Mouse (Mus musculus): ENCODE measurements around the gene Wnk1. TPM values are rescaled to one million over a fixed set of nuclear protein-coding genes. Genes with fewer than 3 reads are reported as not detected.
A peak's percentile ranks its signal among the peaks of the same experiment; 100 is the strongest.
"Not testable (repeated sequence)": the region's sequence is repeated elsewhere in the genome, so short reads cannot be mapped to it uniquely, and the experiment has no call there.

Gene Wnk1
- total RNA-seq (2021): 100 to 1,000 TPM; 303 to 324 TPM
- long read RNA-seq, experiment 1, partial matches to known transcripts: 0 of 22 reads
- long read RNA-seq, experiment 1, other reads (novel, unspliced or antisense): 22 of 22 reads
- long read RNA-seq, experiment 2, partial matches to known transcripts: 1 of 23 reads
- long read RNA-seq, experiment 2, other reads (novel, unspliced or antisense): 21 of 23 reads

DNA sequence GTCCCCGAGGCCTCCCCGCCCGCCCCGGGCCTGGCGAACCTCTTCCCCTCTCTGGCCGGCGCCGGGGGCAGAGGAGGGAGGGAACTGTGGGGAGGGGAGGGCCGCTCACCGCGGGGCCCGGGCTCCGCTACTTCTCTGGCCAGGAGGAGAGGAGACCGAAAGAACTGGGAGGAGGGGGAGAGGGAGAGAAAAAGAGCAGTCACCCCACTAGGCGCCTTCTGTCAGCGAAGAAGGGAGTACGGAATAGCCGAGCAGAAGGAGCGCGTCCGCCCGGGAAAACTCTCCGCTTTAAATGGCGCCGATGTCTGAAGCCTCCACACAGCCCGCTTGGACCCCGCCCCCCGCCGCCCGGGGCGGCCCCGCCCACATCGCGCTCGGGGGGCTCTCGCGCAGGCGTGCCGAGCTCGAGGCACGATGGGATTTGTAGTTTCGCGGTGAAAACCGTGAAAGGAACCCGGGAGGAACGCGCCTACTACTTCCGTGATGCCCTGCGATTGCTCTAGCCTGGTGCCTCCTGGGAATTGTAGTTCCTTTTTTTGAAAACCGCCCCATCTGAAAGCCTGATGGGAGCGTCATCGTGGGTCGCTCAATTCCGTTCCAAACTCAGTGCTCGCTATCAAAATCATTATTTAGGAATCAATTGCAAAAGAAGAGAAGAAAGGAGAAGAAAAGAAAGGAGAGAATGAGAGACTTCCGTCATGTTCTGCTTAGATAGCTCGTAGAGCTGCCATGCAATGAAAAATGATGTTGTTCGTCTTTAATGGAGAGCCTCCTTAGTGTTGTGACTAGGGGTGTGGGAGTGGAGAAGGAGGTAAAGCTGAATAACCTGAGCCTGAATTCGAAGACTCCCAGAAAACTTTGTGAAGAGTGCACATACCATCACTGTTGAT is at the start of gene Wnk1:
Gene Wnk1 (minus strand): TSS at position 307 of the 890 bp plus-strand sequence.
- intact Hi-C loops (cut with DNase I): loop anchor here (1.0 to 10.0 kb wide), 3 partner anchors 72 to 554 kb away; no protein-coding TSS in a partner anchor
- DNase-seq: peak; percentile 97 to 98

DNA sequence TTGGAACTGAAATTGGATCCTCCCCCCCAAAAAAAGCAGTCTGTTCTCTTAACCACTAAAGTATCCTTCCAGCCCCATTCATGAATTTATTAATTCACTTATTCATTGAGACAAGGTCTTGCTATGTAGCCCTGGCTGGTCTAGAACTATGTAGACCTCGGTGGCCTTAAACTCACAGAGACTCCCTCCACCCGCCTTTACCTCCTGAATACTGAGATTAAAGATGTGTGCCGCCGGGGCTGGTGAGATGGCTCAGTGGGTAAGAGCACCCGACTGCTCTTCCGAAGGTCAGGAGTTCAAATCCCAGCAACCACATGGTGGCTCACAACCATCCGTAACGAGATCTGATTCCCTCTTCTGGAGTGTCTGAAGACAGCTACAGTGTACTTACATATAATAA is 48.6 kb upstream of the Wnk1 start:
- DNase-seq; intact Hi-C loops (cut with DNase I): not testable (repeated sequence)

DNA sequence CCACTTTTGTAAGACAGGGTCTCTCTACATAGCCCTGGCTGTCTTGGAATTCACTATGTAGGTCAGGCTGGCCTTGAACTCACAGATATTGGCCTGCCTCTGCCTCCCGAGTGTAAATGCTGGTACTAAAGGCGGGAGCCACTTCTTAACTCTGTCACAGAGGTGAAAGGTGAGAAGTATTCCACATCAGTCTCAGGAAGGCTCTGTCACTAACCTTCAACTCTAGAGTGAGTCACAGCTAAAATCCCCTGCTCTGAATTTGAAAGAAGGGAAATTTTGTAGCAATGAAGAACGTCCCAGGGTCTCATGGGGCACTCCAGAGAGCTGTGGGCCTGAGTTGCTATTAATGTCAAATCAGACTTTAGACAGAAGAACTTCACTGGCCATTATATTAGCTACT is 47.4 kb upstream of the Wnk1 start:
- DNase-seq: no peak
- intact Hi-C loops (cut with DNase I): no loop called here

DNA sequence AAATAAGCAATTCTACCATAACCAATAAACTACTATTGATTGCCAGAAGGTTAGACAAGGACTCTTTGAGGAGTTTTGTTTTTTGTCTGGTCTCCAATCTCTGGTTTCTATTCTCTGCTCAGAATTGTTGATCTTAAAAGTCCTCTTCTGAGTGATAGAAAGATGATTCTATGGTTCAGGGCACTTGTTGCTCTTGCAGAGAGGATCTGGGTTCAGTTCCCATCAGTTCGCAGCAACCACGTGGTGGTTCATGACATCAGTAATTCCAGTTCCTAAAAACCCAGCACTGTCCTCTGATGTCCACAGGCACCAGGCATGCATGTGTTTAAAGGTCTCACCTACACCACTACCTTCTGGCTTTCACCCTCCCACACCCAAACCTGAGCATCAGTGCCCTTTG is 46.5 kb upstream of the Wnk1 start:
- intact Hi-C loops (cut with DNase I): no loop called here
- no peak for DNase-seq

DNA sequence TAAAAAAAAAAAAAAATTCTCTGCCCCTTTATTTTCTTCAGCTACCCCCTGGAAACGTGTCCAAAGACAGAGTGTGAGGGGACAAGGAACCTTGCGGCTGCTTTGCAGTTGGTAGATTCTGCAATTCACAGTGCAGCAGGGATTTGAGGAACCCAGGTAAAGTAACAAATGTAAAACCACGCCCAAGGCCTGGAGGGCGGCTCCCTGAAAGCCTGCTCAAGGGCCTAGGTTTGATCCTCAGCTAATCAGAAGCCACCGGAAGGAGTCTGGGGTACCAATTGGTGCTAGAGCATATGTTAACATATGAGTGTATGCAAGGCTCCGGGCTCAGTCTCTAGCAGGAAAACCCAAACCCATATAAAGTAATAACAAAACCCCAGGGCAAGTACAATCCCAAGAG is 45.0 kb upstream of the Wnk1 start:
- intact Hi-C loops (cut with DNase I): no loop called here
- no peak for DNase-seq

DNA sequence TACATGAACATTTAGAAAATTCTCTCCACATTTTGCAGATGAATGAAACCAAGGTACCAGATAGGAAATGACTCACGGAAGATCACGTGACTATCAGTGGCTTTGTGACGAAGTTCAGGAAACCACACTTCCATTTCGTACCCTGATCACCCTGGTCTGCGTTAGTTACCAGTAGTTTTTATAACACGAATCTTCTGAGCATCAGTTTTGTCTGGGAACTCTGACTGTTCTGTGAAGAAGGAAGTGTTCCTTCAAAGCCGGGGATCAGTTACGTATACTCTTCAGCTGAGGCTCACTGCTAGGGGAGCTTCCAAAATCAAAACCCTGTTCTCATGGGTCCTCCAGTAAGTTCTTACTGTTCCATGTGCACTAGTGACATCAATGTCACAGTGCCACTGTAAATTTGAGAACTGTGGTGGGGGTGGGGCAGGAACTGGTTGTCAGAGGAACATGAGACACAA is 44.5 kb upstream of the Wnk1 start:
- DNase-seq: no peak
- intact Hi-C loops (cut with DNase I): no loop called here

DNA sequence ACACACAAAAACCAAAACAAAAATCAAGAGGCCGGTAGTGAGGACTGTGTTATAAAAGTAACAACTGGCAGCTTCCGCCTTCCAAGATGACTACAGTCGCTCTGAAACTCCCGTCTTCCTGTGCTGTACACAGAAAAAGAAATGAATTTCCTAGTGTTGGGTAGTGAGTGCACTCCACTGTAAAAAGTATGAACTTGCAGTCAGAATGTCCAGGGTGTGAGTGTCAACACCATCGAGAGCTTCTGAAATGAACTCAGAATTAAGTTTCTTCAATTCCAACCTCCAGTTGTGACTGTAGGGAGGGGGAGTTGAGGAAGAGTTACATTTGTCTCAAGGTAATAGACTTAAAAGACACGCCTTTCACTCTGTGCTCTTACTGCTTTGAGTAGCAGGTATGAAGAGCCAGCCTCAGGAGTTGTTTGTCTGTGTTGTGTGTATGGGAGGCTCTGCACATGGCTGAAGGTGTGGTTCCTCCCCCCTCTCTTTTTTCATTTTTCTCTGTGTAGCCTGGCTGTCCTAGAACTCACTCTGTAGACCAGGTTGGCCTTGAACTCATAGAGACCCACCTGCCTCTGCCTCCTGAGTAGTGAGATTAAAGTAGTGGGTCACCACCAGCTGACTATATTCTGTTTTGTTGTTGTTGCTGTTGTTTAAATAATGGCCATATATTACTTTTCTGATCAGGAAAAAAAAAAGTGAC is 43.9 kb upstream of the Wnk1 start:
- no peak for DNase-seq
- intact Hi-C loops (cut with DNase I): no loop called here

DNA sequence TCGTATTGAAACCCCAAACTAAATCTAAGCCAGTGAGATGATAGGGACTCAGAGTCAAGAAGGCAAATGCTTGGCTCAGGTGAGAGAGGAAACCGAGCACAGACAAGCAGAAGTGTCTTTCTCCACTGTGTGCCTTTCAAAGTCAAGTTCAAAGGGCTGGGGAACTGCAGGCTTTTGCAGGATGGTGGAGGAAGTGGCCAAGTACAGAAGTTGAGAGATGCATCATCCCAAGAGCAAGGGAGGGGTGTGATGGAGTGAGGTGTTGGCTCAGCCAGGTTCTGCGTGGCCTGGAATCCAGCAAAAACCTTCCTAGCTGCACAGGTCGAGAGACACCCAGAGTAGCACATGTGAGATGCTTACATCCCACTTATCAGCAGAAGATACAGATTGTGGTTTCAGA is 43.0 kb upstream of the Wnk1 start:
- DNase-seq: no peak
- intact Hi-C loops (cut with DNase I): no loop called here

DNA sequence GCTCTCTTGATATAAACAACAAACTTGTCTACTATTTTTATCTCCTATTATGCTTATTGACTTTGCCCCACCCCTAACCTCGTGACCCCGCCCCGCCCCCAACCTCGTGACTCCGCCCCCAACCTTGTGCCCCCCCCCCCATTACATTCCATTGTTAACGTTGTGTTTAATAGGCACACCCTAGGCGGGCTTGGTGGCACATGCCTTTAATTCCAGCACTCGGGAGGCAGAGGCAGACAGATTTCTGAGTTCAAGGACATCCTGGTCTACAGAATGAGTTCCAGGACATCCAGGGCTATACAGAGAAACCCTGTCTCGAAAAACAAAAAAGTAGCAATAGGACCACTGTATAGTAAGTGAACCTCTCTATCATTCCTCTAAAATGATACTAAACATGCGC is 41.1 kb upstream of the Wnk1 start:
- no peak for DNase-seq
- intact Hi-C loops (cut with DNase I): no loop called here

DNA sequence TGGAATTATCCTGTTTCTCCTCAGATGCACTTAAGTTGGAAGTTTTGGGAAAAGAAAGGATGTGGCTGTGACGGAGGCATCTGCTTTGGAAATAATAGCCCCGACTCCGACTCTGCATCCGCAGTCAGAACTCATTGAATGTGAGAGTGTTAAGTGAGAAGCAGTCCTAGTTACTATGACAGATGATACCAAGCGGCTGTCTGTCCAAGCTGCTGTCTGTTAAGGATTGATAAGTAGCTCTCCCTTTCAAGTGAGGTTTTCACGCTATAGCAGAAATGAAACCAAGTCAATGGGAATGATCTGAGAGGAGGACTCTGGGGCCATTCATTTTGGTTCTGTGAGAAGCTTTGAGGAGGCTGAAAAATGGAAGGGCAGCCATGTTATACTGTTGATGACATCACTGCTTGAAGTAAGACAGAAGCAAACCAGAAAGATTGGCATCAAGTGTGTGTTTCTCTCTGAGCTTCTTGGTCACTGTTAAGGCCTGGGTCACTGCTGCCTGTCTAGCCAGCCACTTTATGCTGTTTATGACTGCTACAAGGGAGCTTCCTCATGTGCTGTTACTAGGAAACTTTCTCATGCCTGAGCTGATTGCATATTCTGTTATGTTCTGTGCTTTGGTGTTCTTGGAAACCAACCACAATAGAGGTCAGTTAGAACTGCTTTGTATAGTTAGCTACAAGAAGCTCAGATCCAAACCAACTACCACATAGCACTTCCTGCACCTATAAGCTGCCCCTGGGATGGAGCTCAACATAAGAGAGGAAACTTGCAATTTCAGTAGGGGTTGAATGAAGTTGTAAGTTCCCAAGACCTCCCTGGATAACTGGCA is 38.4 kb upstream of the Wnk1 start:
- intact Hi-C loops (cut with DNase I): no loop called here
- DNase-seq: no peak

DNA sequence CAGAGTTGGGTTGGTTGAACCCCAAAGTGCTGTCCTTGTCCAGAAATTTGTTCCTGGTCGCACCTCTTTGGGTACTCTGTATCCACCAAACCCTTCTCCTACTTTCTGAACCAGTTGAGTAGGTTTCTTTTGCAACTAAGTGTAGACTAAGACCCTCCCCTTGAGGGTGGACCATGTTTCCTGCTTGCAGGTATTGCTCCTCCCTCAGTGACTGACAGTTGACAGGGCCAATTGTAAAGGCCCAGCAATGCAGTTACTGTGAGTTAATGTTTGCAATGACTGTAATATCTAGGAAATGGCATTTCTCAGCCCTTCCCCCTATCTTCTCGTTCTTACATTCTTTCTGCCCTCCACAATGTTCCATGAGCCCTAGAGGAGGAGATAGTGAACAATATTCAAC is 34.2 kb upstream of the Wnk1 start:
- intact Hi-C loops (cut with DNase I): no loop called here
- no peak for DNase-seq

DNA sequence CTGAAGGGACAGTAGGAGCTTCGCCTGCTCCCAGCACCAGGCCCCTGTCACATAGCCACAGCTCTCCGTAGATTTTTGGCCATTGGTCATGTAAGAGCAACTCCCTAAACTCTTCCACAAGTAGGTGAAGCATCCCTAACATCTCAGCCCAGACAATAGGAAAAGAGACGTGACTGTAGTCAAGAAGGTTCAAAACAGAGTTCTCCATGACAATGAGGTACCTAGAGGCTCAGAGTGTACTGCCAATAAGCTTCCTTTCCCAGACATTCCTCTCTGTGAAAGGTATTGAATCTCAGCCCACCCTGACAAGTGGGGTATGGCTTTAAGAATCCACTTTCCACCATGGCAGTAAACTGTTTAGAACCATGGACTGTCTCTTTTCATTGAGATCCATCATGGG is 31.1 kb upstream of the Wnk1 start:
- no peak for DNase-seq
- intact Hi-C loops (cut with DNase I): no loop called here

DNA sequence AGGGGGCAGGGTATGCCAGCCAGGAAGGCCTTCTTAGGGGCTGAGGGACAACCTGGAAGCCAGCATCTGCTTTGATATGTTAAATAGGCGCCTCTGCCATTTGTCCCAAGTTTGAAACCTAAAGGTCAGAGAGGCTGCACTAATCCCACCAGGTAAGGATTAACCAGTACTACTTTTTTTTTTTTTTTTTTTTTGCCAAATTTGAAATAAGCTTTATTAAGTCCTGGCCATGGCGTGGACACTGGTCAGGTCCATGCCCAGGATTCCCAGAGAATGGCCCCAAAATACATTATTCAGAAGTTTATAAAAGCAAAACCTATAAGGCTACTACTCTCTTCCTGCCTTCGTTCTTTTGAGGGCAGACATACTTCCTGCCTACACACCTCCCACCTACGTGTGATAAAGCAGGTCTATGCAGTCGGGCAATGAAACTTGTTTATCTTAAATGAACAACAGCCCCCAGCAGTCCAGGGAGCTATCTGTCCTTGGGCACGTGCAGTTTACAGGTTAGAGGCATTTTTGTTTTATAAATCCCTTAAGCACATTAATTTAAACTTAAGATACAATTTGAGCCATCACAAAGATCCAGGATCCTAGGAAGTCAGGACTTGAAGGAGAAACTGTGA is 27.2 kb upstream of the Wnk1 start:
- intact Hi-C loops (cut with DNase I): no loop called here
- no peak for DNase-seq

DNA sequence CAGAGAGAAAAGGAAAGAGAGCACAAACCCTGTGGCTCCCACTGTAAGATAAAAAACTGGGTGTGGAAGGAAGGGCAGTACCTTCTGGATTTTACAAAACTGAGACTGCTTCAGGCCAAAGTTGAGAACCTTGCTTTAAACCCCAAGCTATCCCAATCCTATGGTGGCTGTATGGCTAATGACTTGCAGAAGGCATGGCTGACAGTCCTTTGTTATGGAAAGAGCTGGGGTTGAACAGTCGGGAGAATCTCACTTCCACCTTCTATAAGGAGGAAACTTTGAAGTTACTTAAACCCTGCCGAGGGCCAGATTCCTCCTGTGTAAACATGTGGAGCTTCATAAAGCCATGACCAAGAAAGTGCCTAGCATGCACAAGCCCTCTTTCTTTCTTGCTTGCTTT is 26.2 kb upstream of the Wnk1 start:
- no peak for DNase-seq
- intact Hi-C loops (cut with DNase I): no loop called here

DNA sequence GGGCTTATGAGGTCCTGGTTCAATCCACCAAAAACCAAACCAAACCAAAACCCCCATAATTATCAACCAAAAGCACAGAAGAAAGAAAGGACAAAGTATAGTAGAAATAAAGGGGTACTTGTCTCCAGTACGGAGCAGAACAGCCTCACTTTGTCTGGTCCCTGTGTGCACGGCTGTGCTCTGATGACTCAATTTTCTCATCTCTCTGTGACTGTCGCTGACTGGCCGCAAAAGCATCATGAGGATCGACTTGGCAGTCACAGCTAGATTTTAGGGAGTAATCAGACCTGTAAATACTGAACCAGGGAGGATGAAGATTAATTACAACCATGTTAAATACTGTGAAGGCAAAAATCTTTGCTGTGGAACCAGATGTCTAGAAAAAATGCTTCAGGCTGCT is 24.5 kb upstream of the Wnk1 start:
- intact Hi-C loops (cut with DNase I): no loop called here
- DNase-seq: no peak

DNA sequence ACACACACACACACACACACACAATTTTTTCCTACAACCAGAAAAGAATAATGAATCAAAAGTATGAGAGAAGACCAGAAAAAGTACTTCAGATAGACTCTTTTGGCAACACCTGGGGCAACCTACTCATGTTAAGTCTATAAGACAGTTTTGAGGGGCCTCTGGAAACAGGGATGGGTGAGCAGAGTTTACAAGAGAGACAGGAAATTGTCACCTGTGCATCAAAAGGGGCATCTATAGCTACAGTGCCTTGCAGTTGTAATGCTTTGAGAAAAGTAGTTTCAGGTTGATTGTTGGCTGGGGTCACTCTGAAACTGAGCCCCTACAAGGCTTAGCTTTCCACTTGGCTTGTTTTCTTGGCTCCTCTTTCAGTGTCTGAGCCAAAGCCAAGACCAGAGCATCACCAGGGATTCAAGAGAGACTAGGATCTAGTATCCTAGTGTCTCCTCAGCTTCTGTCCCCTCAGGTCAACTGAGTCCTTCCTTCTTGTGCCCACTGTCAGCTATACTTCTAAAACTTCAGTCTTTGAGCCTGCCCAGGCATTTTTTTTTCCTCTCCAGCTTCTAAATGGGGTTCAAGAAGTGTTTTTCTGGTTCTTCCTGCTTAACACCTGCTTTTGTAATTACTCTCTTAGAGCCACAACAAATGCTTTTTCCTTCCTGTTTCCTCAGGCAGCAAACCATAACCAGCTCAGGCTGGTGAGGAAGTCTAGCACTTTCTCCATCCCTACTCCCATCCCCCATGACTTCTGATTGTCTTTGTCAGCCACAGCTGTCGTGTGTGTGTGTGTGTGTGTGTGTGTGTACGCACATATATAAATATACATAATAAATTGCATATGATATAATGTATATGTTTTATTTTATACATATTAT is 17.4 kb upstream of the Wnk1 start:
- intact Hi-C loops (cut with DNase I): loop anchor here (5.0 kb wide), 1 partner anchor 51 kb away; no protein-coding TSS in a partner anchor
- DNase-seq: peak in 1 of 2 experiments; percentile 29

DNA sequence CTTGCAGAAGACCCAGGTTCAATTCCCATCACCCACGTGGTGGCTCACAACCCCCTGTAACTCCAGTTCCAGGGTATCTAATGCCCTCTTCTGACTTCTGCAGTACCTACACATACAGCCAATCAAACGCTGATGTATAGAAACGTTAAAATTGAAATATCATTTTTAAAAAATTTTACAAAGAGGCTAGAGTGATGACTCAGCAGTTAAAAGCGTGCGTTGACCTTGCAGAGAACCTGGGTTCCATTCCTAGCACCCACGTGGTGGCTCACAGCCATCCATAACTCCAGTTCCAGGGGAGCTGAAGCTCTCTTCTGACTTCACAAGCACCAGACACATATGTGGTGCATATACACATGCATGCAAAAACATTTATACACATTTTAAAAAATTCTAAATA is 15.9 kb upstream of the Wnk1 start:
- intact Hi-C loops (cut with DNase I): no loop called here

DNA sequence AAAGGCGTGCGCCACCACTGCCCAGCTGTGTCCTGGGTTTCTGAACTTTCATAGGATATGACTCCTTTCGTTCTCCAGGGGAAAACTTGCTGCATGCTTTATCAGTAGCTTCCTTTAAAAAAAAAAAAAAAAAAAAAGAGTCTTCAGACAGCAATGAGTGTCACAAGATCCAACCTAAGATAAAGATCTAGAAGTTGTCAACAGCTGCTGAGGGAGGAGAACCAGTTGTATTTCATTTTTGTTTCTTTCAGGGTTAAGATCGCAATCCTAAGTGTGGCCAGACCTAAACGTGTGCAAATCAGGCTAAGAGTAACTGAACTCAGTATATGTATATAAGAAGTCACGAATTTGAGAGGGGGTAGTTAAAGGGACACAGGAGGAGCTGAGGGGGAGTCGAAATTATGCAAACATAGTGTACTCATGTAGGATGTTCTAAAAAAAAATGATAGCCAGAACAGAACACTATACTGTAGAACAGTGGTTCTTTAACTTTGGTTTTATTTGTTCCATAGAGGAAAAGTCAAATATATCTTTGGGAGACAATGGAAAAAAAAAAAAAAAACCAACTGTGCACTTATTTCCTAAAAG is 9.3 kb upstream of the Wnk1 start:
- intact Hi-C loops (cut with DNase I): no loop called here
- no peak for DNase-seq

More for the DNA sequence above, 15.9 kb upstream of the Wnk1 start:
- DNase-seq: no peak

DNA sequence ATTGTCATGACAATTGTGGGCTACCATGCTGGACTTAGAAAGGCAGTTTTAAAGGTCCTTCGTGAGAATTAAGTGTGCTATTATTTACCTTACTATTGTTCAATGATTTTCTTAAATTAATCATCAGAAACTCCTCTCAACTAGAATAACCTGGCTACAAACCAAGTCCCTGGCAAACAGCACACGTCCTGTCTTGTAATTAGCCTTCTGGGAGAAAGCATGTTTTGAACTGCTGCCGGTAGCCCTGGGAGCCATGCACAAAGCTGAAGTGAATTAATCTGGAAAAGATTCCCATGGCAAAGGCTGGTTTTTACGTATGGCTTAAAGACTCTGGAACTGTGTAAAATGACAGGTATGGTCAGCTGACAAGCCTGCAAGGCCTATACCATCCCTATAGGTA is 6.9 kb upstream of the Wnk1 start:
- DNase-seq: no peak
- intact Hi-C loops (cut with DNase I): no loop called here
